Mouse (Mus musculus): Measurements from ENCODE around the gene Zfp282.
"Not testable (repeated sequence)": the region's sequence is repeated elsewhere in the genome, so short reads cannot be mapped to it uniquely, and the experiment has no call there.

Gene Zfp282

DNA sequence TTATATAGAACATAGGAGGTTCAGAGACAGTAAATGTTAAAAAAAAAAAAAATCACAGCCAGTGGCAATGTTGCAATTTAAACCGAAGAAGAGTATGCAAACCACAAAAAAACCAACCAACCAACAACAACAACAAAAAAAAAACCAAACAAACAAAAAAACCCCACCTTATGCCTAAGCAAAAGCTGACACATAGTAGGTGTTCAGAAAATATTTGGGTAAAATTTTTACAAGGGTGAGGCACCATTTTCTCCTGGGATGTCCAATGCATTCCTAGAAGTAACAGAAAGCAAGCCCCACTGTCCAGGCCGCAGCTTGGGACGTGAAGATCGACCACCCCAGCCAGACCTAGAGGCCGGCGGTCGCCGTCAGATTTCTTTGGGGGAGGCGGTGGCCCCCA, at the start of gene Zfp282:
Gene Zfp282, plus strand, starts transcription at position 147 of the 400 bp plus-strand sequence.
- no peak for DNase-seq (ENCODE audit: low read depth)

DNA sequence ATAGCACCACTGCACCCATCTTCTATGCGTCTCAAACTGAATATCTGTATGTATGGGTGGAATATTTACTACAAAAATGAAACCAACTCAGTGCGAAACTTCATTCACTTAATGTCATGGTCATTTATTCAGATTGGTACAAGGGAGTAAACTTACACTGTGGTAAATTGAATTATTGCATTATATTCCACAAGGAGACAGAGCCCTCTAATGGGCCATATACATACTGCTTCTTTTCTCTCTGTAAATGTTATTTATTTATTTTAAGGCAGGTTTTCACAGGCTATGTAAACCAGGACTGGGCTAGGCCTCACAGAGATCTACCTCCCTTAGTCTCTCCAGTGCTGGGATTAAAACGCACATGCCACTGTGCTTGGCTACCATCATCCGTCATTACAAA, 49.5 kb upstream of the Zfp282 start:
- peak; percentile 32 for DNase-seq (ENCODE audit: low read depth)

DNA sequence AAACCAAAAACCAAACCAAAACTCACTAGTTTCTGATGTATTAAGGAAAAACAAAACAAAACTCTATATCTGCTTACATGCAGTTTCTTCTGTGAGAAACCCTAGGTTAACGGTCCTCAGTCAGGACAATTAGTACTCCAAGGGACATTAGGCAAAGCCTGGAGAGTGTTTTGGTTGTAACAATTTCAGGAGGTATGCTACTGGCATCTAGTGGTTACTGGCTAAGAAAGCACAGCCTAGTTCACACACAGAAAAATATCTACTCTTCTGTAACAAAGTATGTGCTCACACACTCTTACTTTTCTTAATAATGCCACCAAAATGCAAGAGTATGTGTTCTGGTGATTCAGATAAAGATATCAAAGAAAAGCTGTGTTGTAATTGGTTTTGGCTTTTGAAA, 48.1 kb upstream of the Zfp282 start:
- DNase-seq (ENCODE audit: low read depth) = peak; percentile 72

DNA sequence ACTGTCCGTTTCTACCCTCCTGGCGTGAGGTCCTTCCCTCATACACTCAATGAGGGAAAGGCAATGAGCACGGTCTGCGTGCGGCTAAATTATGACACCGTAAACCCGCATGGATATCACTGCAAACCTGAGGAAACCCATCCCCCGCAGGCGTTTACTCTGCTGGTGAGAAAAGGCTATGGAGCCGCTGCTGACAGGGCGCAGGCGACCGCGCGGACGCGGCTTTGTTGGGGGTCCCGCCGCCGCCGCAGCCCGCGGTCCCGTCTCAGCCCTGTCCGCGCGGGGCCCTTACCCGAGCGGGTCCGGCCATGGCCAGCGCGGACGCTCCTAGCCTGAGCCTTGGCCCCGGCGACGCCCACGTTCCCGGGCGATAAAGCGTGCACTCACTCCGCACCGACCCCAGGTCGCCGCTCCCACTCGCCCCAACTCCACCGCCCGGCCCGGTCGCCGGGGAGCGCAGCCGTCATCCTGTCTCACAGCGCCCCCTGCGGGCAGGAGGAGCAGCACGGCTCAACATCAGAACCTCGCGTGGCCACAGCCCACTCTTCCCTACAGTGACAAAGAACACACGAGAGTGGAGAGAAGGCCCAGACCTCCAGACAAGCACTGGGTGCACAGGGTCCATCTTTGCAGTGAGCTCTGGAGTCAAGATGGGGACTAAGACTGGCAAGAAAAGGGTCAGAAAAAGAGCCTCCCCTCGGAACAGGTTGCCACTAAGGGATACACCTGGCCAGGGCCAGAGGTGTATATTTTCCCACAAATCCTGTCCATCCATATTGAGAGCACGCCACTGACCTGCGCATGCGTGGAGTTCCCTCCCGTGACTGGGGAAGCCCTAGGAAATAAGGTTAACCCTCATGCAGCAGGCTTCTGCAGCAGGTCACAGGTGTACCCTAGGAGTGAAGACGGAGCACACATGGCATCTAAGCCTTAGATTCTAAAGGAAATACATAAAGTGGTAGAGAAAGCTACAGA, 46.6 kb upstream of the Zfp282 start, which contains the start of gene Zfp786:
Gene Zfp786, minus strand, starts transcription at position 764 of the 975 bp plus-strand sequence.
- peak; percentile 95 for DNase-seq (ENCODE audit: low read depth)

DNA sequence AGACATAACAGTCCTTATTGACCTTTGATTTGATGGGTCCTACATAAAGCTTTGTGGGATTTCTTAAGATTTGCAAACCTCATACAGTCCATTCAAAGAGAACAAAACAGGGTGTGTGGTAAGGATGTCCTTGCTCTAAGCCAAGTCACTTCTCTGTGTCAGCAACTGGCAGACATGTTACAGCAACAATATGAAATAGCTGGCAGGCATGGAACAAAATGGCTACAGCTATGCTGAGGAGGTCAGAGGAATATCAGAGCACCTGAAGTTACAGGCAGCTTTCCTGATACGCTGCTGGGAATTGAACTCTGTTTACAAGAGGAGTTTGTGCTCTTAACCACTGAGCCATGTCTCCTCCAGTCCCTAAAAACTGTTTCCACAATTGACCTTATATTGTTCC, 44.8 kb upstream of the Zfp282 start:
- no peak for DNase-seq (ENCODE audit: low read depth)

DNA sequence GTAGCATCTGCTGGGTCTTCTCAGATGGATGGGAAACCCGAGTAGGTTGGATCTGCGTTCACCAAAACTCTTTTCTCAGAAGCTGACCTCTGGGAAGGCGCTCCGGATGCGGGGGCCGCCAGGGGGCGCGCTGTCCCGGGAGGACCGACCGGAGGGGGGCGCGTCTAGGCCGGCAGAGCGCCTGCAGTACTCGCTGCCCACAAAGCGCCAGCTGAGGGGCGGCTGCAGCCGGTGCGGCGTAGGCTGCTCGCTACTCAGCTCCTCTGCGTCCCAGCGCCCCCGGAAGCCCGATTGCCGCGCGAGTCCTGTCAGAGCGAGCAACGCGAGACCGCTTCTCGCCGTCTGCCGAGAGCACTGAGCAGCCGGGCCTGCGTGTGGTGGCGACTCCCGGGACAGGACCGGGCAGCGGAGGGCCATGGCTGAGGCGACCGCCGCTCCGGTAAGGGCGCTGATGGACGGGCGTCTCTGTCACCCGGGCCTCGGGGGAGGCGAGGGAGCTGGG, 41.5 kb upstream of the Zfp282 start, which contains the start of gene Zfp398:
Gene Zfp398, plus strand, starts transcription at position 180 of the 502 bp plus-strand sequence.
- peak; percentile 98 for DNase-seq (ENCODE audit: low read depth)

GRCm38 (mm10) chr6:47835984-47836521, 41.0 kb upstream of the Zfp282 start:
- DNase-seq (ENCODE audit: low read depth) = peak; percentile 67

- DNase-seq (ENCODE audit: low read depth) = no peak
Measured at GRCm38 (mm10) chr6:47837630-47838029, 39.4 kb upstream of the Zfp282 start.

DNA sequence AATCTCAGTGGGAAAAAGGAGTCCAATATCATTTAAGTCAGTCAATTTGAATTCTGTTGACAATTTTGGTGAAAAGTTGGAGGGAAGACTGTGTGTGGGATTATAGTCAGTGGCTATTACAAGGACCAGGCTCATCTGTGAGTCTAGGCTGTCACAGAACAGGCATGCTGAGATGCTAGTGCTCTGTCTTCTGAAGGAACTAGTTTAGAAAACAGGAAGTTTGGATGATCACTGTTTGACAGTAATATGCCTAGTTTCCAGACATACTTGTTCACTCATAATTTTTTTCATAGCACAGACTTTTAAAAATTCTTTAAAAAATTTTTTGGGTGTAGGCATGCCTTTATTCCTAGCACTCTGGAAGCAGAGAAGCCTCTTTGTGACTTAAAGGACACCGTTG, 35.9 kb upstream of the Zfp282 start:
- no peak for DNase-seq (ENCODE audit: low read depth)

- DNase-seq (ENCODE audit: low read depth) = no peak
Measured at GRCm38 (mm10) chr6:47841831-47842230, 35.2 kb upstream of the Zfp282 start.

DNA sequence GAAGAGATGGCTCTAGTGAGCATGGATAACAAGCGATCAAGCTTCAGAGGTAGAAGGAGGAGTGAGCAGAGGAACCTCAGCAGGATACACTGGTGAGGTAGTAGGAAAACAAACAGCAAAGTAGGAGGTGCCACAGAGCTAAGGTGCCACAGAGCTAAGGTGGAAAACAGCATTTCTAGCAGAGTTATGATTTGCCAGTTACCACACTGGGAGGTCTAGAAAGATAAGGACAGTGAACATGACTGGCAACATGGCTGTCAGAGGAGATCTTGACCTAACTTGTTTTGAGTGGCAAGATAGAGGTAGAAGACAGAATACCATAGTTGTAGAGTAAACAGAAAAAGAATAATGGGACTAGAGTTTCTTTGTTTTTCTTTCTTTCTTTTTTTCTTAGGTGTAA, 34.7 kb upstream of the Zfp282 start:
- no peak for DNase-seq (ENCODE audit: low read depth)

GRCm38 (mm10) chr6:47845779-47846178, 31.2 kb upstream of the Zfp282 start:
- no peak for DNase-seq (ENCODE audit: low read depth)

GRCm38 (mm10) chr6:47857241-47857640, 19.8 kb upstream of the Zfp282 start:
- DNase-seq (ENCODE audit: low read depth) = no peak

DNA sequence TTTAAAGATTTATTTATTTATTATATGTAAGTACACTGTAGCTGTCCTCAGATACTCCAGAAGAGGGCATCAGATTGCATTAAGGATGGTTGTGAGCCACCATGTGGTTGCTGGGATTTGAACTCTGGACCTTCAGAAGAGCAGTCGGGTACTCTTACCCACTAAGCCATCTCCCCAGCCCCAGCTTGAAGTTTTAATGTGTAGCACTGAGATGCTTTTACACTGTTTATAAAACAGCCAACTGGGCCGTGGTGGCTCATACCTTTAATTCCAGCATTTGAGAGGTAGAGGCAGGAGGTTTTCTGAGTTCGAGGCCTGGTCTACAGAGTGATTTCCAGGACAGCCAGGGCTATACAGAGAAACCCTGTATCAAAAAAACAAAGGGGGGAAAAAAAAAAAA, 19.3 kb upstream of the Zfp282 start:
- not testable (repeated sequence) for DNase-seq (ENCODE audit: low read depth)

DNA sequence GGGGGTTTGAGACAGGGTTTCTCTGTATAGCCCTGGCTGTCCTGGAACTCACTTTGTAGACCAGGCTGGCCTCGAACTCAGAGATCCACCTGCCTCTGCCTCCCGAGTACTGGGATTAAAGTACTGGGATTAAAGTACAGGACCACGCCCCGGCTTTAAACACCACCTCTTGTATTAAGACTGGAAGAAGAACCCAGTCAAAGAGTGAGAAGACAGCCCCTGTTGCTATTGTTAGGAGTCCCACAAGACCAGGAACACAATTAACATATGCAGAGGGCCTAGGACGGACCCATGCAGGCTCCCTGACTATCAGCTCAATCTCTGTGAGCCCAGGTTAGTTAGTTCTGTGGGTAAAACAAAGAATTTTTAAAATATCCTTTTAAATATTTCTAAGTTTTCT, 4.7 kb upstream of the Zfp282 start:
- no peak for DNase-seq (ENCODE audit: low read depth)

DNA sequence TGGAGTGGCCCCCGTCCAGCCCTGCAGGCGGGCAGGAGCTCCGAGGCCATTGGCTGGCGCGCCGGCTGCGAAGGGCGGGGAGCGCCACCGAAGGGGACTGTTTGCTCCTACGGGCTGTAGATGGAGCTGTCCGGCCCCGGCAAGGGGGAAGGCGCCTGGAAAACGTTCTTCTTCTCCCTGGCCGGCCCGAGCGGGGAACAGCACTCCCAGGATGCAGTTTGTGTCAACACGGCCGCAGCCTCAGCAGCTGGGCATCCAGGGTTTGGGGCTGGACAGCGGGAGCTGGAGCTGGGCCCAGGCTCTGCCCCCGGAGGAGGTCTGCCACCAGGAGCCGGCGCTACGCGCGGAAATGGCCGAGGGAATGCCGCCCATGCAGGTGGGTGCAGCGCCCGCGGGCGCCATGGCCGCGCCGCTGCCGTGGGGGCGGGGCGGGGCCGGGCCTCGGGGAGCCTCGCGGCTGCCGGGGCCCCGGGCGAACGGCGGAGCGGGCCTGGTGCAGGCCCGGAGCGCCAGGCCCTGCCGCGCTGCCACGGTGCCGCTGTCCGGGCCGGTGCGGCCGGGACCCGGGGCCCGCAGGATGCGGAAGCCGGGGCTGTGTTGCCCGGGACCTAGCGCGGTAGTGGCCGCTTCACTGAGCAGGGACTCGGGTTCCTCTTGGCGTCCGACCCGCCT, 593 bp downstream of the Zfp282 start:
- peak; percentile 96 for DNase-seq (ENCODE audit: low read depth)

GRCm38 (mm10) chr6:47878133-47878514, 1.1 kb downstream of the Zfp282 start:
- DNase-seq (ENCODE audit: low read depth) = no peak

GRCm38 (mm10) chr6:47878593-47878992, 1.6 kb downstream of the Zfp282 start:
- DNase-seq (ENCODE audit: low read depth) = peak; percentile 31

DNA sequence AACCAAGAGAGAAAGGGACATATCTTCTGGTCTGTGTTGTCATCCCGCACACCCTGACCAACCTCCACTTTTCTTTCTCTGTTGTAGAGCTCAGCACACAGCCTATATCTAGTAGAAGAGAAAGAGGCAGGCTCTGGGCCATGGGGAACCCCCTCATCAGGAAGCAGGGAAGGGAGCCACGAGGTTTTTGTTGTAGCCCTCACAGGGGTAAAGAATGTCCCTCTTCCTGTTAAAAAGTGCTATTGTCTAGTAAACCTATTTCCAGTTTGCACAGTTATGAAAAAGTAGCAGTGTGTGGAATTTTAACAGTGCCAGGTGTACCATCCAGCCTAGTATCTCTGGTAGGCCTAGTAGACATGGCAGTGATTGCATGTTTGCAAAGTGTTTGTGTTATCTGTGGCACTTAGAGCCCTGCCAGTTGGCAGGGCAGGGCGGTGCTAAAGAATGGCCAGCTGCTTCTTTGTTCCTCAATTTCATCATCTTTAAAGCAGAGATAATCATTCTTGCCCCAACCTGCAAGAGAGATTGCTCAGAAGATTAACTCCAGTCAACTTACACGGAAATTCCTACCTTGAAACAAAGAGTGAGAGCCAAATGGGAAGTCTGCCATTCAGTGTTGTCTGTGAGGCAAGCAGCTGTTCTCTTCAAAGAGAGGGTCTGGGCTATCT, 2.2 kb downstream of the Zfp282 start:
- DNase-seq (ENCODE audit: low read depth) = peak; percentile 8

DNA sequence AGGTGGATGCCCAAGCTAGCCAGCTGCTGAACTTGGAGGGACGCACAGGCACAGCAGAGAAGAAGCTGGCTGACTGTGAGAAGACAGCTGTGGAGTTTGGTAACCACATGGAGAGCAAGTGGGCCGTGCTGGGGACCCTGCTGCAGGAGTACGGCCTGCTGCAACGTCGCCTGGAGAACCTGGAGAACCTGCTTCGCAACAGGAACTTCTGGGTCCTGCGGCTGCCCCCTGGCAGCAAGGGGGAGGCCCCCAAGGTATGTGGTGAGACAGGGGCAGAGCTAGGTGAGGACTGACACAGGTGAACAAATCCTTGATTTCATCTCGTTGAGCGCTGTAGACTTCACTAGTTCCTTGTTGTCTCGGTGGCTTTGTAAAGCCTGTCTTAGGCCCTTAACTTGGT, 3.2 kb downstream of the Zfp282 start:
- no peak for DNase-seq (ENCODE audit: low read depth)

DNA sequence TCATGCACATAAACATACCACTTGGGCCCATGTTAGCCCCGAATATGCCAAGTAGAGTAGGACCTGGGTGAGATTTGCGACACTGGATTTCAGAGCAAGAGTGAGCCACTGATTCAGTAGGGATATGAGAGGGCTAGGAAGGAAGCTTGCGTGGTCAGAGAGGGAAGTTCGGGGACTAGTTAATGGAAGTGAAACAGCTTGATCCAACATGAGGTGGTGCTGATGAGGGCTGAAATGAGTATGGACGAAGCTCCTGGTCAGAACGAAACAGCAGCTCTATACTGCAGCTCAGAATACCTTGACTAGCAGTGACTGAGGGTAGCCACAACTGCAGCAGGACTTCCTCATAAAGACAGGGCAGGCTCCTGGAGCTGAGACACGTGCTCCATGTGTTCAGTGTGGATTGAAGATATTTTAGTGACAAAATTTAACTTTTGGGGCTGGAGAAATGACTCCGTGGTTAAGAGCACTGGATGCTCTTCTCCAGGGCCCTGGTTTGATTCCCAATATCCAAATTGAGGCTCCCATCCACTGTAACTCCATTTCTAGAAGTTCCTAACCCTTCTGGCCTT, 11.9 kb downstream of the Zfp282 start:
- DNase-seq (ENCODE audit: low read depth) = no peak

DNA sequence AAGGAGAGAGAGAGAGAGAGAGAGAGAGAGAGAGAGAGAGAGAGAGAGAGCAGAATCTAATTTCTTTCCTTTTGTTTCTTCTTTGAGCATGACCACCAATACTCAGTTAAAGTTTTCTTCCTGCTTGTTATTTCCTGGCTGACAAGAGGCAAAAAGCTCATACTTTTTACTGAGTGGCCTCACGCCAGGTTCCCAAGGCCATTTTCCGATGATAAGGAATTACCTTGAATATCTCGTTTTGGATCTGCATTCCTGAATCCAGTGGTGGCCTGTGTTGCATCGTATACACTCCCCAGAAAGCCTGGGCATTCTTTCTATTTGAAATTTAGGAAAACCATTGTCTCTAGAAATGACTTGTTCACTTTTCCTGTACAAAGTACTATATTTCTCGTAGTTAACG, 22.4 kb downstream of the Zfp282 start:
- DNase-seq (ENCODE audit: low read depth) = no peak

Measured in NIH3T3 (cell line).